Mouse (Mus musculus) megakaryocyte-erythroid progenitor cell, adult 5-6 weeks (primary cell): Measurements from ENCODE around the gene Akap12. TPM values are rescaled to one million over a fixed set of nuclear protein-coding genes. Genes with fewer than 3 reads are reported as not detected.

Experiments used
- ATAC-seq: replicated peaks from 2 replicates; pipeline ENCODE4 v1.8.0; 2016; ENCODE audit warnings: mild to moderate bottlenecking, inconsistent platforms; ENCODE audit not compliant: severe bottlenecking, poor library complexity, low FRiP score, low TSS enrichment
- total RNA-seq, 2 experiments: library from RNA; stranded (forward) in 1 of 2; stranded (reverse) in 1 of 2; fragments of 200-1000, 215-1000 nt in 1 of 2; fragments of >200 nt in 1 of 2; fragmentation: Nextera tagmentation in 1 of 2; gene quantifications; 2 replicates each; pipeline ENCODE4 v1.2.3; 2014 to 2017

Akap12 gene
- 3.9 TPM in 1 of 2 replicates, not detected in the other for total RNA-seq (2014; fragmentation: Nextera tagmentation)
- 0.09 TPM in 1 of 2 replicates, not detected in the other for total RNA-seq (2017)

GRCm38 (mm10) chr10:4266041-4266930, at the start of gene Akap12:
Akap12 (plus strand) TSS chr10:4266380.
- ATAC-seq = no peak

GRCm38 (mm10) chr10:4230563-4231359, 35.4 kb upstream of the Akap12 start:
- ATAC-seq = no peak

GRCm38 (mm10) chr10:4233102-4233501, 33.1 kb upstream of the Akap12 start:
- peak; percentile 71 for ATAC-seq

- ATAC-seq = no peak
Observed at GRCm38 (mm10) chr10:4239794-4240574, 26.2 kb upstream of the Akap12 start.

GRCm38 (mm10) chr10:4243591-4244300, 22.4 kb upstream of the Akap12 start:
- no peak for ATAC-seq

- ATAC-seq = no peak
Observed at GRCm38 (mm10) chr10:4245812-4246211, 20.4 kb upstream of the Akap12 start.

GRCm38 (mm10) chr10:4246407-4246806, 19.8 kb upstream of the Akap12 start:
- ATAC-seq = no peak

- ATAC-seq = no peak
Observed at GRCm38 (mm10) chr10:4249235-4249845, 16.8 kb upstream of the Akap12 start.

GRCm38 (mm10) chr10:4250681-4251080, 15.5 kb upstream of the Akap12 start:
- no peak for ATAC-seq

- no peak for ATAC-seq
Observed at GRCm38 (mm10) chr10:4253613-4254012, 12.6 kb upstream of the Akap12 start.

- ATAC-seq = no peak
Observed at GRCm38 (mm10) chr10:4254459-4254858, 11.7 kb upstream of the Akap12 start.

- 0 out of 2 replicates have a peak, but pooled peaks have one; percentile 26 for ATAC-seq
Observed at GRCm38 (mm10) chr10:4260925-4261324, 5.3 kb upstream of the Akap12 start.

- no peak for ATAC-seq
Observed at GRCm38 (mm10) chr10:4261359-4261952, 4.7 kb upstream of the Akap12 start.

- no peak for ATAC-seq
Observed at GRCm38 (mm10) chr10:4265641-4266040, 539 bp upstream of the Akap12 start.

- no peak for ATAC-seq
Observed at GRCm38 (mm10) chr10:4266931-4267310, 741 bp downstream of the Akap12 start.

GRCm38 (mm10) chr10:4267481-4267880, 1.3 kb downstream of the Akap12 start:
- ATAC-seq = no peak

- no peak for ATAC-seq
Observed at GRCm38 (mm10) chr10:4268140-4268539, 2.0 kb downstream of the Akap12 start.

- ATAC-seq = no peak
Observed at GRCm38 (mm10) chr10:4275572-4275971, 9.4 kb downstream of the Akap12 start.
